Mouse (Mus musculus): ENCODE results near the gene Pdzd2. TPM values are rescaled to one million over a fixed set of nuclear protein-coding genes. Genes with fewer than 3 reads are reported as not detected.

Gene Pdzd2
- total RNA-seq, 2 experiments from 2014 or later = 63.9 to 67.7 TPM

GRCm38 (mm10) chr15:12545671-12546070 is 194.1 kb downstream of the Pdzd2 start:
- Histone ChIP-seq H3K27ac (no peak overlapping the region), H3K4me3 (no peak overlapping the region)
- TF ChIP-seq CTCF (conservative IDR thresholded peaks at IDR 0.05) = no peak
- no peak for DNase-seq (ENCODE audit: low spot score in 2 of 2)

- TF ChIP-seq CTCF (conservative IDR thresholded peaks at IDR 0.05) = no peak
- no peak overlapping the region for H3K4me3 ChIP-seq
- DNase-seq (ENCODE audit: low spot score in 2 of 2) = no peak
- H3K27ac ChIP-seq = no peak overlapping the region
Observed at GRCm38 (mm10) chr15:12545220-12545619, 194.5 kb downstream of the Pdzd2 start.

DNA sequence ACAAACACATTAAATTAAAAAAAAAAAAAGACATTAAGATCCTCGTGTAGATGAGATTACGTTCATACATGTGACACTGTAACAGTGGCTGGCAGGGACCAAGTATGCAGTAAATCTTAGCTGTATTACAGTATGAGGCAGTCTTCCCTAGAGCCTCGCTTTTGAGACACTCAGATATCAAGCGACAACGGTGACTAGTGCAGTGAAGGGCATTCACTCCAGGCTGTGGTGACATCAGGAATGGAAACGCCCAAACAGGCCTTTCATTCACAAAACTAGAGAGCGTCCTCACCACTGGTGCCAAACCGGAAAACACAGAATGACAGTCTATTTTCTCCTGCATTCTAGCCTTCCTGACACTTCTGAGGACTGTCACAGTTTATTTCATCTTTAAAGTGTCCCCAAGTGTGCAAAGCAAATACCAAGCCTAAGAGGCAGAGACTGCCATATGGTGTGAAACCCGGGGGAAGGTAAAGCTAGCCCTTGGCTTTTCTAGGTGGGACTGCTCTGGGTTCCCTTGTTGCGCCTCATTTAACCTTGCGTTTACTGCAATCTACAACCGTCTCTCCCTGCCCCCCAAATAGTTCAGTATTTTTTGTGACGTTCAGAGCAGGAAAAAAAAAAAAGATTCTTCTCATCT is 195.9 kb downstream of the Pdzd2 start:
- no peak overlapping the region for H3K27ac ChIP-seq
- no peak for TF ChIP-seq CTCF (conservative IDR thresholded peaks at IDR 0.05)
- DNase-seq (ENCODE audit: low spot score in 2 of 2) = no peak

GRCm38 (mm10) chr15:12542316-12542715 is 197.4 kb downstream of the Pdzd2 start:
- no peak for TF ChIP-seq CTCF (conservative IDR thresholded peaks at IDR 0.05)
- no peak for DNase-seq (ENCODE audit: low spot score in 2 of 2)
- Histone ChIP-seq H3K4me3 (no peak overlapping the region), H3K27ac (no peak overlapping the region)

More for the DNA sequence above, 195.9 kb downstream of the Pdzd2 start:
- no peak overlapping the region for H3K4me3 ChIP-seq

- TF ChIP-seq CTCF (conservative IDR thresholded peaks at IDR 0.05) = no peak
- H3K4me3 ChIP-seq = no peak overlapping the region
- no peak overlapping the region for H3K27ac ChIP-seq
- DNase-seq (ENCODE audit: low spot score in 2 of 2) = no peak
Observed at GRCm38 (mm10) chr15:12539618-12540302, 200.0 kb downstream of the Pdzd2 start.

DNA sequence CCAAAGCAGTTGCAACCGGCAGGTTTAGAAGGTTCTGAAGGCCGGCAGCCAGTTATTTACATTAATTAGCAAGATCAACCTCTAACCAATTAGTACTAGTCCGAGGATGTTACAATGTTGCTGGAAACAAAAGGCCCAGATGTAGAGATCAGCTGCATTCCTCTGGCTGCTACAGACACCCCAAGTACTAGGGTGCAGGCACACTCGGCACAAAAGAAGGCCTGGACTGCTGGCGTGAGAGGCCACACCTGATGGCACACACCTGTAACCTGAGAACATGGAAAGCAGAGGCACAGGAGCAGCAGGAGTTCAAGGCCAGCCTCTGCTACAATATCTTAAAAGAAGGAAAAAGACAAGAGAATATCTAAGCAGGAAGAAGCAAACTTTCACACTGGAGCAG is 206.5 kb downstream of the Pdzd2 start:
- Histone ChIP-seq H3K4me3 (no peak overlapping the region), H3K27ac (no peak overlapping the region)
- TF ChIP-seq CTCF (conservative IDR thresholded peaks at IDR 0.05) = no peak
- no peak for DNase-seq (ENCODE audit: low spot score in 2 of 2)

DNA sequence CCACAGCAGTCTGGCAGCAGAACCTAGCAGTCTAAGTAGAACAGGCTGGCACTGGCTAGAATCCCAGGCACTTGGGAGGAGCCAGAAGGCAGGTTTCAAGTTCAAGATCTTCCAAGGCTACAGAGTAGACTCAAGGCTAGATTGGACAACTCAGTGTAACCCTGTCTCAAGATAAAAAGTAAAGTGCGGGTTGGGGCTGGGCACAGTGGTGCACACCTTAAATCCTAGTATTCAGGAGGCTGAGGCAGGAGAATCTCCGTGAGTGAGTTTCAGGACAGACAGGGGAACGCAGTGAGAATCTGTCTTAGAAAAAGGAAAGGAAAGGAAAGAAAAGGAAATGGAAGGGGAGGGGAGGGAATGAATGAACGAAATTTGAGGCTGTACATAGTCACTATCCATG is 207.2 kb downstream of the Pdzd2 start:
- no peak overlapping the region for H3K4me3 ChIP-seq
- H3K27ac ChIP-seq = no peak overlapping the region
- no peak for TF ChIP-seq CTCF (conservative IDR thresholded peaks at IDR 0.05)
- no peak for DNase-seq (ENCODE audit: low spot score in 2 of 2)

- no peak overlapping the region for H3K27ac ChIP-seq
- no peak for TF ChIP-seq CTCF (conservative IDR thresholded peaks at IDR 0.05)
- no peak for DNase-seq (ENCODE audit: low spot score in 2 of 2)
Observed at GRCm38 (mm10) chr15:12522810-12523209, 216.9 kb downstream of the Pdzd2 start.

GRCm38 (mm10) chr15:12520292-12520691 is 219.4 kb downstream of the Pdzd2 start:
- TF ChIP-seq CTCF (conservative IDR thresholded peaks at IDR 0.05) = no peak
- H3K4me3 ChIP-seq = no peak overlapping the region
- DNase-seq (ENCODE audit: low spot score in 2 of 2) = no peak
- H3K27ac ChIP-seq = no peak overlapping the region

More at GRCm38 (mm10) chr15:12522810-12523209, 216.9 kb downstream of the Pdzd2 start:
- H3K4me3 ChIP-seq = no peak overlapping the region

DNA sequence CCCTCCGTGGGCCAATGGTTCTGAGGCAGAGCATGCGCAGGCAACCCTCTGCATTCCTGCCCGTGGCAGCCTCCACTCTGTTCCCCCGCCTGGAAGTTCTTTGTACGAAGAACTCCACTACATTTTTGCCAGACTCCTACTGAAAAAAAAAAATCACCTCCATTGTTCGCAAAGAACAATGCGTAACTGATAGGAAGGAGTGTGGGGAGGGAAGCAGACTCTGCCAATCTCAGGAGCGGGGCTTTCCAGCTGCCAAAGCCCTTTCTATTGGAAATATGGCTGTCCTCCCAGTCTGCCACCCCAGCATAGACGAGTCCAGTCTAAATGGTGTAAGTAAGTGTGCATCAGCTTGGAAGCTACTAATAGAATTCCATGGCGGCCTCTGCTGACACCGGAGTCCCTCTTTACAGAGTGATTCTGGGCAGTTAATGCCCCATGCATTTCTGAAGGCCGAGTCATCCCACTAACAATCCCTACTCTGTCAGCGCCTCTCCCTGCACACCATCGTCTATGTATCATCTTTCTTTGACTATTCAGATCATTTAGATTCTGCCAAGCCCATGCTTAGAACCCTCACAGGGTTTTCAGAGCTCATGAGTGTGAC is 221.3 kb downstream of the Pdzd2 start:
- H3K4me3 ChIP-seq = no peak overlapping the region
- H3K27ac ChIP-seq = no peak overlapping the region; the same call in 1 of the 2 replicates
- no peak for DNase-seq (ENCODE audit: low spot score in 2 of 2)
- no peak for TF ChIP-seq CTCF (conservative IDR thresholded peaks at IDR 0.05)

GRCm38 (mm10) chr15:12517314-12517813 is 222.4 kb downstream of the Pdzd2 start:
- Histone ChIP-seq H3K27ac (no peak overlapping the region), H3K4me3 (no peak overlapping the region)
- no peak for TF ChIP-seq CTCF (conservative IDR thresholded peaks at IDR 0.05)
- DNase-seq (ENCODE audit: low spot score in 2 of 2) = no peak

- no peak for TF ChIP-seq CTCF (conservative IDR thresholded peaks at IDR 0.05)
- Histone ChIP-seq H3K4me3 (no peak overlapping the region), H3K27ac (no peak overlapping the region)
- no peak for DNase-seq (ENCODE audit: low spot score in 2 of 2)
Observed at GRCm38 (mm10) chr15:12515272-12515844, 224.4 kb downstream of the Pdzd2 start.

DNA sequence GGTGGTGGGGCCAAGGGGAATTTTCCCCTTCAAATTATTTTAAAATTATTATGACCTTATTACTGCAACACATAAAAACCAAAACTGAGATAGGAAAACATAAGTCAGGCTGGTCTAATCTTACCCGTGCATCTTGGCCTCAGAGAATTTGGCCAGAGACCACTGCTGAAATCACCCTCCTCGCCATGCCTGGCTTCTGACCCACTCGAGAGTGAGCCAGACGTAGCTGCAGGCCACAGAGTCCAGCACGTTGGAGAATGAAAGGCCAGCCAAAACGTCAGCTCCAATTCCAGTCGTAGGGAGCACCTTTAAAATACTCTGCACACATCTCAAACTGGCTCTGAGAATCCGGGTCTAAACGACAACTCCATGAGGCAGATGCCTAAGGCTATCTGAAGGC is 226.2 kb downstream of the Pdzd2 start:
- DNase-seq (ENCODE audit: low spot score in 2 of 2) = no peak
- Histone ChIP-seq H3K4me3 (no peak overlapping the region), H3K27ac (no peak overlapping the region)
- no peak for TF ChIP-seq CTCF (conservative IDR thresholded peaks at IDR 0.05)

All from layer of hippocampus, adult 2 months (tissue).